Mouse (Mus musculus): ENCODE data around the gene Galnt18. TPM values are rescaled to one million over a fixed set of nuclear protein-coding genes. Genes with fewer than 3 reads are reported as not detected.

Gene Galnt18
- total and polyA plus RNA-seq, 2 experiments from 2014 or later, result 16.5 to 27.1 TPM

- Histone ChIP-seq H3K27ac (ENCODE audit: low read depth) (no peak overlapping the region), H3K4me2 (ENCODE audit: low read depth, low read length) (no peak overlapping the region), H3K36me3 (replicated peaks; ENCODE audit: control insufficient read depth, insufficient read depth, low read length) (no peaks in the 10 kb centered on the region), H3K9ac (replicated peaks; ENCODE audit: low read depth, low read length) (no peak overlapping the region), H3K4me3 (ENCODE audit: low read depth, low read length) (no peak overlapping the region), H3K27me3 (ENCODE audit: control insufficient read depth, insufficient read depth, low read length) (no peaks in the 10 kb centered on the region), H3K9me3 (replicated peaks; ENCODE audit: control insufficient read depth, low read length) (no peaks in the 10 kb centered on the region), H3K4me1 (ENCODE audit: control insufficient read depth, insufficient read depth) (peaks cover 26% of the 10 kb centered on the region)
- DNase-seq (ENCODE audit: low spot score) (no peak), ATAC-seq (ENCODE audit: insufficient read depth, low read depth) (no peak)
- TF ChIP-seq EP300 (IDR thresholded peaks at IDR 0.05; ENCODE audit: low read depth), result no peak
- TF ChIP-seq CTCF (IDR thresholded peaks at IDR 0.05; ENCODE audit: low read depth), result no peak
- 53% methylated on average over 2 of the region's 2 CpGs for WGBS
Observed at GRCm38 (mm10) chr7:111637866-111638448, 141.8 kb downstream of the Galnt18 start.

GRCm38 (mm10) chr7:111636503-111636902 lies 143.3 kb downstream of the Galnt18 start:
- TF ChIP-seq EP300 (IDR thresholded peaks at IDR 0.05; ENCODE audit: low read depth) (no peak), CTCF (IDR thresholded peaks at IDR 0.05; ENCODE audit: low read depth) (no peak)
- DNase-seq (ENCODE audit: low spot score), result no peak
- H3K27me3 ChIP-seq (ENCODE audit: control insufficient read depth, insufficient read depth, low read length), result no peaks in the 10 kb centered on the region
- ATAC-seq (ENCODE audit: insufficient read depth, low read depth), result no peak
- no peak overlapping the region for H3K27ac ChIP-seq (ENCODE audit: low read depth)
- WGBS, result 94% methylated on average over 5 of the region's 5 CpGs
- no peak overlapping the region for H3K4me2 ChIP-seq (ENCODE audit: low read depth, low read length)
- no peak overlapping the region for H3K4me3 ChIP-seq (ENCODE audit: low read depth, low read length)
- no peak overlapping the region for H3K9ac ChIP-seq (replicated peaks; ENCODE audit: low read depth, low read length)
- no peaks in the 10 kb centered on the region for H3K36me3 ChIP-seq (replicated peaks; ENCODE audit: control insufficient read depth, insufficient read depth, low read length)
- H3K4me1 ChIP-seq (ENCODE audit: control insufficient read depth, insufficient read depth), result peaks cover 32% of the 10 kb centered on the region
- H3K9me3 ChIP-seq (replicated peaks; ENCODE audit: control insufficient read depth, low read length), result no peaks in the 10 kb centered on the region

- no peak overlapping the region for H3K27ac ChIP-seq (ENCODE audit: low read depth)
Observed at GRCm38 (mm10) chr7:111631265-111631664, 148.5 kb downstream of the Galnt18 start.

GRCm38 (mm10) chr7:111626232-111626631 lies 153.5 kb downstream of the Galnt18 start:
- ATAC-seq (ENCODE audit: insufficient read depth, low read depth) (no peak), DNase-seq (ENCODE audit: low spot score) (no peak)
- no peak overlapping the region for H3K4me3 ChIP-seq (ENCODE audit: low read depth, low read length)
- no peaks in the 10 kb centered on the region for H3K36me3 ChIP-seq (replicated peaks; ENCODE audit: control insufficient read depth, insufficient read depth, low read length)
- H3K27me3 ChIP-seq (ENCODE audit: control insufficient read depth, insufficient read depth, low read length), result no peaks in the 10 kb centered on the region
- no peak overlapping the region for H3K4me2 ChIP-seq (ENCODE audit: low read depth, low read length)
- H3K27ac ChIP-seq (ENCODE audit: low read depth), result no peak overlapping the region
- 68% methylated on average over 2 of the region's 2 CpGs for WGBS
- no peaks in the 10 kb centered on the region for H3K9me3 ChIP-seq (replicated peaks; ENCODE audit: control insufficient read depth, low read length)
- TF ChIP-seq EP300 (IDR thresholded peaks at IDR 0.05; ENCODE audit: low read depth) (no peak), CTCF (IDR thresholded peaks at IDR 0.05; ENCODE audit: low read depth) (no peak)
- no peaks in the 10 kb centered on the region for H3K4me1 ChIP-seq (ENCODE audit: control insufficient read depth, insufficient read depth)
- H3K9ac ChIP-seq (replicated peaks; ENCODE audit: low read depth, low read length), result no peak overlapping the region

More at GRCm38 (mm10) chr7:111631265-111631664, 148.5 kb downstream of the Galnt18 start:
- TF ChIP-seq EP300 (IDR thresholded peaks at IDR 0.05; ENCODE audit: low read depth) (no peak), CTCF (IDR thresholded peaks at IDR 0.05; ENCODE audit: low read depth) (no peak)
- H3K27me3 ChIP-seq (ENCODE audit: control insufficient read depth, insufficient read depth, low read length), result no peaks in the 10 kb centered on the region
- H3K36me3 ChIP-seq (replicated peaks; ENCODE audit: control insufficient read depth, insufficient read depth, low read length), result no peaks in the 10 kb centered on the region
- 21% methylated on average over 4 of the region's 4 CpGs for WGBS
- H3K4me3 ChIP-seq (ENCODE audit: low read depth, low read length), result no peak overlapping the region
- DNase-seq (ENCODE audit: low spot score), result peak; percentile 63
- H3K4me2 ChIP-seq (ENCODE audit: low read depth, low read length), result no peak overlapping the region
- no peaks in the 10 kb centered on the region for H3K9me3 ChIP-seq (replicated peaks; ENCODE audit: control insufficient read depth, low read length)
- 0 out of 2 replicates have a peak, but pooled peaks cover 8% of the 10 kb centered on the region for H3K4me1 ChIP-seq (ENCODE audit: control insufficient read depth, insufficient read depth)
- H3K9ac ChIP-seq (replicated peaks; ENCODE audit: low read depth, low read length), result no peak overlapping the region
- peak; percentile 53 for ATAC-seq (ENCODE audit: insufficient read depth, low read depth)

GRCm38 (mm10) chr7:111625736-111626135 lies 154.0 kb downstream of the Galnt18 start:
- H3K27ac ChIP-seq (ENCODE audit: low read depth), result no peak overlapping the region
- ATAC-seq (ENCODE audit: insufficient read depth, low read depth), result no peak
- 87% methylated on average over 5 of the region's 5 CpGs for WGBS
- no peak overlapping the region for H3K4me2 ChIP-seq (ENCODE audit: low read depth, low read length)
- TF ChIP-seq EP300 (IDR thresholded peaks at IDR 0.05; ENCODE audit: low read depth) (no peak), CTCF (IDR thresholded peaks at IDR 0.05; ENCODE audit: low read depth) (no peak)
- H3K4me1 ChIP-seq (ENCODE audit: control insufficient read depth, insufficient read depth), result no peaks in the 10 kb centered on the region
- DNase-seq (ENCODE audit: low spot score), result no peak
- no peak overlapping the region for H3K9ac ChIP-seq (replicated peaks; ENCODE audit: low read depth, low read length)
- no peak overlapping the region for H3K4me3 ChIP-seq (ENCODE audit: low read depth, low read length)
- H3K27me3 ChIP-seq (ENCODE audit: control insufficient read depth, insufficient read depth, low read length), result no peaks in the 10 kb centered on the region
- H3K9me3 ChIP-seq (replicated peaks; ENCODE audit: control insufficient read depth, low read length), result no peaks in the 10 kb centered on the region
- no peaks in the 10 kb centered on the region for H3K36me3 ChIP-seq (replicated peaks; ENCODE audit: control insufficient read depth, insufficient read depth, low read length)
